Mouse (Mus musculus): ENCODE measurements around the gene Akap12.

DNA sequence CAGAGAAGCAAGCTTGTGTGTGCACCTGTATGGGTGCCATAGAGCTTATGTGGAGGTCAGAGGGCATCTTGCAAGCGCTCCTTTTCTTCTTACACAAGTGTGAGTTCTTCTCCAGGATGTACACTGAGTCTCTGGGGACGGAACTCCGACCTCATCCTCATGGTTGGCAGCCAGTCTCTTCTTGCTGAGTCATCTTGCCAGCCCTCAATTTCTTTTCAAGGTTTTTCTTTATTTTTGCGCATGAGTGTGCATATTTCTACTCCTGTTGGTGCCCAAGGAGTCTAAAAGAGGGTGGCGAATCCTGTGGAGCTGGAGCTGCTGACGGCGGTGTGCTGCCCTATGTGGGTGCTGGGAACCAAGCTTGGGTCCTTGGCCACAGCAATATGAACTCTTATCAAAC is 19.8 kb upstream of the Akap12 start:
- TF ChIP-seq CTCF (IDR thresholded peaks at IDR 0.05; ENCODE audit: low read depth) (no peak), EP300 (optimal IDR thresholded peaks at IDR 0.05) (no peak)

Measured in stomach, postnatal 0 days (tissue).